Mouse (Mus musculus) E14TG2a.4 (cell line): ENCODE measurements around the gene Mmp11.

Experiments
- CTCF ChIP-seq: conservative IDR thresholded peaks from 2 replicates; pipeline ENCODE4 v1.5.1; 2014; ENCODE audit warnings: low read length
- POU5F1 ChIP-seq: IDR thresholded peaks from 2 replicates; pipeline ENCODE4 v1.6.1; 2014; ENCODE audit warnings: low read length, borderline replicate concordance

- TF ChIP-seq CTCF (no peak), POU5F1 (no peak)
Measured at GRCm38 (mm10) chr10:75950791-75951210, 14.5 kb upstream of the Mmp11 start.
